Mouse (Mus musculus) G1E (cell line): ENCODE results near the gene Cfap161. TPM values are rescaled to one million over a fixed set of nuclear protein-coding genes. Genes with fewer than 3 reads are reported as not detected.

Source experiments
- ATAC-seq: 2 replicates; pipeline ENCODE4 v1.8.0; 2016; ENCODE audit warnings: mild to moderate bottlenecking; ENCODE audit not compliant: insufficient number of reproducible peaks, poor library complexity, low FRiP score, severe bottlenecking; ENCODE audit errors: extremely low read depth
- DNase-seq: peaks from one replicate; pipeline ENCODE4 v3.0.0; 2012; ENCODE audit warnings: low spot score
- H3K27me3 ChIP-seq: 2 replicates; pipeline ENCODE4 v1.6.1; 2012; ENCODE audit warnings: mild to moderate bottlenecking, low read length, inconsistent platforms; ENCODE audit not compliant: insufficient read depth
- H3K36me3 ChIP-seq: replicated peaks from 2 replicates; pipeline ENCODE3; 2012; ENCODE audit warnings: mild to moderate bottlenecking, inconsistent platforms
- H3K4me1 ChIP-seq: 2 replicates; pipeline ENCODE4 v1.6.1; 2012; ENCODE audit warnings: low read depth, low read length, inconsistent platforms, mixed read lengths; ENCODE audit not compliant: insufficient read depth
- H3K4me3 ChIP-seq: 2 replicates; pipeline ENCODE4 v1.5.1; 2012; ENCODE audit warnings: low read depth, mild to moderate bottlenecking, inconsistent platforms, low read length, moderate library complexity, mixed read lengths
- H3K9me3 ChIP-seq: replicated peaks from 2 replicates; pipeline ENCODE4 v1.6.1; 2012; ENCODE audit warnings: inconsistent platforms
- CTCF ChIP-seq: IDR thresholded peaks from 2 replicates; pipeline ENCODE4 v1.5.1; 2012; ENCODE audit warnings: low read depth, low read length, inconsistent platforms, mixed read lengths
- GATA1 ChIP-seq: IDR thresholded peaks from 2 replicates; pipeline ENCODE4 v1.6.1; 2012; ENCODE audit warnings: borderline replicate concordance, low read length, inconsistent platforms, mixed read lengths
- GATA2 ChIP-seq: IDR thresholded peaks from 2 replicates; pipeline ENCODE4 v1.6.1; 2012; ENCODE audit warnings: low read depth, low read length, inconsistent platforms, borderline replicate concordance
- POLR2AphosphoS5 ChIP-seq: IDR thresholded peaks from 2 replicates; pipeline ENCODE4 v1.6.1; 2012; ENCODE audit warnings: low read depth, low read length, inconsistent platforms; ENCODE audit not compliant: insufficient replicate concordance
- TAL1 ChIP-seq: conservative IDR thresholded peaks from 2 replicates; pipeline ENCODE4 v1.6.1; 2012; ENCODE audit warnings: low read depth, low read length, inconsistent platforms, mixed read lengths
- polyA plus RNA-seq: library from polyadenylated mRNA; stranded (reverse); fragments of >175 nt; gene quantifications from 2 replicates; pipeline ENCODE4 v1.2.3, GENCODE M21; 2012
- total RNA-seq, 2 experiments: library from RNA; stranded (forward) in 1 of 2; stranded (reverse) in 1 of 2; fragments of 200-1000 nt in 1 of 2; fragments of >200 nt in 1 of 2; fragmentation: Nextera tagmentation in 1 of 2; gene quantifications; 2 replicates each; pipeline ENCODE4 v1.2.3; 2014 to 2017

Gene Cfap161
- total and polyA plus RNA-seq, 3 experiments, result not detected

- no peaks in the 10 kb centered on the region for H3K4me1 ChIP-seq
- no peaks in the 10 kb centered on the region for H3K9me3 ChIP-seq
- no peak for ATAC-seq
- no peak for TF ChIP-seq TAL1
- TF ChIP-seq GATA2, result no peak
- TF ChIP-seq POLR2AphosphoS5, result no peak
- TF ChIP-seq CTCF, result no peak
- no peak for TF ChIP-seq GATA1
- peaks cover 5% of the 10 kb centered on the region for H3K27me3 ChIP-seq
- no peak overlapping the region for H3K4me3 ChIP-seq
- no peaks in the 10 kb centered on the region for H3K36me3 ChIP-seq
- no peak for DNase-seq
These were observed 58.2 kb downstream of the Cfap161 start for GRCm38 (mm10) chr7:83736341-83737115.

- no peak for TF ChIP-seq GATA2
- TF ChIP-seq POLR2AphosphoS5, result no peak
- TF ChIP-seq CTCF, result no peak
- TF ChIP-seq TAL1, result no peak
- TF ChIP-seq GATA1, result no peak
- Histone ChIP-seq H3K4me1 (no peaks in the 10 kb centered on the region), H3K27me3 (peaks cover 5% of the 10 kb centered on the region), H3K9me3 (no peaks in the 10 kb centered on the region), H3K36me3 (no peaks in the 10 kb centered on the region), H3K4me3 (no peak overlapping the region)
- ATAC-seq, result no peak
- DNase-seq, result no peak
These were observed 59.4 kb downstream of the Cfap161 start for GRCm38 (mm10) chr7:83735108-83735781.

- H3K4me1 ChIP-seq, result no peaks in the 10 kb centered on the region
- no peak for TF ChIP-seq GATA1
- no peak for TF ChIP-seq GATA2
- no peak for TF ChIP-seq POLR2AphosphoS5
- no peak for TF ChIP-seq CTCF
- no peaks in the 10 kb centered on the region for H3K36me3 ChIP-seq
- H3K4me3 ChIP-seq, result no peak overlapping the region
- peaks cover 5% of the 10 kb centered on the region for H3K27me3 ChIP-seq
- ATAC-seq (no peak), DNase-seq (no peak)
- H3K9me3 ChIP-seq, result no peaks in the 10 kb centered on the region
These were observed 60.0 kb downstream of the Cfap161 start for GRCm38 (mm10) chr7:83734671-83735082.

GRCm38 (mm10) chr7:83734246-83734645 lies 60.4 kb downstream of the Cfap161 start:
- Histone ChIP-seq H3K27me3 (peaks cover 5% of the 10 kb centered on the region), H3K4me3 (no peak overlapping the region), H3K4me1 (no peaks in the 10 kb centered on the region), H3K36me3 (no peaks in the 10 kb centered on the region), H3K9me3 (no peaks in the 10 kb centered on the region)
- ATAC-seq (no peak), DNase-seq (no peak)
- TF ChIP-seq TAL1 (no peak), GATA1 (no peak), POLR2AphosphoS5 (no peak), GATA2 (no peak), CTCF (no peak)

- H3K4me1 ChIP-seq, result no peaks in the 10 kb centered on the region
- DNase-seq (no peak), ATAC-seq (no peak)
- no peak for TF ChIP-seq POLR2AphosphoS5
- no peak for TF ChIP-seq TAL1
- no peak for TF ChIP-seq GATA2
- TF ChIP-seq CTCF, result no peak
- no peak for TF ChIP-seq GATA1
- no peaks in the 10 kb centered on the region for H3K9me3 ChIP-seq
- peaks cover 5% of the 10 kb centered on the region for H3K27me3 ChIP-seq
- H3K36me3 ChIP-seq, result no peaks in the 10 kb centered on the region
- H3K4me3 ChIP-seq, result no peak overlapping the region
These were observed 61.9 kb downstream of the Cfap161 start for GRCm38 (mm10) chr7:83732781-83733180.

GRCm38 (mm10) chr7:83731961-83732666 lies 62.6 kb downstream of the Cfap161 start:
- no peak for ATAC-seq
- no peak overlapping the region for H3K4me3 ChIP-seq
- DNase-seq, result no peak
- no peaks in the 10 kb centered on the region for H3K36me3 ChIP-seq
- H3K27me3 ChIP-seq, result peaks cover 5% of the 10 kb centered on the region
- TF ChIP-seq CTCF (no peak), TAL1 (no peak), GATA1 (no peak), GATA2 (no peak), POLR2AphosphoS5 (no peak)
- no peaks in the 10 kb centered on the region for H3K4me1 ChIP-seq
- no peaks in the 10 kb centered on the region for H3K9me3 ChIP-seq
